Mouse (Mus musculus) forebrain, embryonic 14.5 days (tissue): ENCODE measurements around the gene Zbtb3. TPM values are rescaled to one million over a fixed set of nuclear protein-coding genes. Genes with fewer than 3 reads are reported as not detected.

Source experiments
- ATAC-seq: fragments of 200-750 bp; cut with Nextera tagmentation; 2 replicates; pipeline ENCODE4 v1.8.0; 2017; ENCODE audit warnings: mild to moderate bottlenecking, moderate library complexity
- DNase-seq: peaks from one replicate; pipeline ENCODE4 v3.0.0-alpha.2; 2015; ENCODE audit warnings: low spot score
- H3K27ac ChIP-seq: fragments of 300-500 bp; sonication (generic); 2 replicates; pipeline ENCODE4 v1.5.1; 2014; ENCODE audit warnings: low read depth, mild to moderate bottlenecking, control low read depth, low read length, moderate library complexity
- H3K27me3 ChIP-seq: fragments of 300-500 bp; sonication (generic); replicated peaks from 2 replicates; pipeline ENCODE4 v1.6.1; 2014; ENCODE audit warnings: low read length, control low read depth, mixed read lengths; ENCODE audit not compliant: control insufficient read depth, insufficient read depth
- H3K36me3 ChIP-seq: fragments of 300-500 bp; sonication (generic); 2 replicates; pipeline ENCODE4 v1.6.1; 2014; ENCODE audit warnings: low read length, control low read depth; ENCODE audit not compliant: control insufficient read depth, insufficient read depth
- H3K4me1 ChIP-seq: fragments of 300-500 bp; sonication (generic); 2 replicates; pipeline ENCODE4 v1.6.1; 2014; ENCODE audit warnings: antibody characterized with exemption, low read length, control low read depth; ENCODE audit not compliant: control insufficient read depth, insufficient read depth
- H3K4me2 ChIP-seq: fragments of 300-500 bp; sonication (generic); 2 replicates; pipeline ENCODE4 v1.6.1; 2014; ENCODE audit warnings: mild to moderate bottlenecking, control low read depth, low read length
- H3K4me3 ChIP-seq: fragments of 300-500 bp; sonication (generic); 2 replicates; pipeline ENCODE4 v1.5.1; 2014; ENCODE audit warnings: low read depth, low read length, control low read depth
- H3K9ac ChIP-seq: fragments of 300-500 bp; sonication (generic); 2 replicates; pipeline ENCODE4 v1.6.1; 2014; ENCODE audit warnings: mild to moderate bottlenecking, low read length, control low read depth, moderate library complexity
- H3K9me3 ChIP-seq: fragments of 300-500 bp; sonication (generic); replicated peaks from 2 replicates; pipeline ENCODE4 v1.6.1; 2016; ENCODE audit warnings: low read length, control low read depth, mixed read lengths; ENCODE audit not compliant: control insufficient read depth
- WGBS: fragments of 180-500 bp; shearing (Covaris S2); extraction: QIAGEN DNeasy Blood & Tissue Kit; methylation state at CpG from one replicate; pipeline ENCODE4 v1.1.7; 2014; 5-methylcytosine and 5-hydroxymethylcytosine counted together
- polyA plus RNA-seq: library from polyadenylated mRNA; unstranded; fragments of >200 nt; fragmentation: Nextera tagmentation; extraction: Ambion mirVana; gene quantifications from 2 replicates; pipeline ENCODE4 v1.2.1, GENCODE M21; 2014

Gene Zbtb3
- polyA plus RNA-seq, 1 experiment from 2014 or later: 9.7 TPM

GRCm38 (mm10) chr19:8842961-8843360 lies 40.6 kb downstream of the Zbtb3 start:
- no peak overlapping the region for H3K9ac ChIP-seq
- H3K9me3 ChIP-seq: no peaks in the 10 kb centered on the region
- peaks cover 11% of the 10 kb centered on the region for H3K4me1 ChIP-seq
- DNase-seq: no peak
- H3K4me2 ChIP-seq: no peak overlapping the region
- no peak overlapping the region for H3K27ac ChIP-seq
- 87% methylated on average over 6 of the region's 6 CpGs for WGBS
- no peaks in the 10 kb centered on the region for H3K27me3 ChIP-seq
- no peak for ATAC-seq
- H3K36me3 ChIP-seq: peaks cover 56% of the 10 kb centered on the region
- no peak overlapping the region for H3K4me3 ChIP-seq

GRCm38 (mm10) chr19:8844371-8845129 lies 42.2 kb downstream of the Zbtb3 start:
- no peaks in the 10 kb centered on the region for H3K9me3 ChIP-seq
- no peak overlapping the region for H3K27ac ChIP-seq
- H3K9ac ChIP-seq: no peak overlapping the region
- H3K4me1 ChIP-seq: peaks cover 11% of the 10 kb centered on the region
- WGBS: 60% methylated on average over 5 of the region's 5 CpGs
- H3K36me3 ChIP-seq: peaks cover 67% of the 10 kb centered on the region
- ATAC-seq (no peak), DNase-seq (peak; percentile 89)
- no peak overlapping the region for H3K4me3 ChIP-seq
- H3K27me3 ChIP-seq: no peaks in the 10 kb centered on the region
- no peak overlapping the region for H3K4me2 ChIP-seq

- no peak for DNase-seq
- Histone ChIP-seq H3K4me3 (no peak overlapping the region), H3K36me3 (peaks cover 52% of the 10 kb centered on the region), H3K9ac (no peak overlapping the region), H3K4me1 (no peaks in the 10 kb centered on the region), H3K27ac (no peak overlapping the region), H3K4me2 (no peak overlapping the region), H3K9me3 (no peaks in the 10 kb centered on the region), H3K27me3 (no peaks in the 10 kb centered on the region)
- ATAC-seq: no peak
- 81% methylated on average over 5 of the region's 5 CpGs for WGBS
These were observed 46.0 kb downstream of the Zbtb3 start for GRCm38 (mm10) chr19:8848356-8848755.

GRCm38 (mm10) chr19:8850402-8850901 lies 48.1 kb downstream of the Zbtb3 start, which contains the start of gene Lrrn4cl:
TSS of gene Lrrn4cl (plus strand) at chr19:8850768.
- peaks cover 36% of the 10 kb centered on the region for H3K36me3 ChIP-seq
- H3K27ac ChIP-seq: no peak within 1 kb of the TSS
- WGBS: 46% methylated on average over 7 of the region's 7 CpGs
- no peak for ATAC-seq
- no peaks in the 10 kb centered on the region for H3K27me3 ChIP-seq
- H3K4me3 ChIP-seq: no peak within 1 kb of the TSS
- no peak within 1 kb of the TSS for H3K4me2 ChIP-seq
- 0 out of 2 replicates have a peak within 1 kb of the TSS, but pooled peaks have one; percentile 17 for H3K9ac ChIP-seq
- DNase-seq: no peak
- no peaks in the 10 kb centered on the region for H3K9me3 ChIP-seq
- no peaks in the 10 kb centered on the region for H3K4me1 ChIP-seq

GRCm38 (mm10) chr19:8851639-8852038 lies 49.3 kb downstream of the Zbtb3 start:
- Histone ChIP-seq H3K4me1 (no peaks in the 10 kb centered on the region), H3K9me3 (no peaks in the 10 kb centered on the region), H3K27ac (no peak overlapping the region), H3K4me2 (no peak overlapping the region), H3K4me3 (no peak overlapping the region), H3K9ac (no peak overlapping the region), H3K27me3 (no peaks in the 10 kb centered on the region), H3K36me3 (peaks cover 24% of the 10 kb centered on the region)
- DNase-seq: no peak
- ATAC-seq: no peak
- 58% methylated on average over 7 of the region's 7 CpGs for WGBS

GRCm38 (mm10) chr19:8852236-8852928 lies 50.0 kb downstream of the Zbtb3 start:
- Histone ChIP-seq H3K9me3 (no peaks in the 10 kb centered on the region), H3K4me2 (no peak overlapping the region), H3K4me1 (no peaks in the 10 kb centered on the region), H3K4me3 (no peak overlapping the region), H3K27me3 (no peaks in the 10 kb centered on the region), H3K9ac (no peak overlapping the region), H3K36me3 (peaks cover 17% of the 10 kb centered on the region), H3K27ac (no peak overlapping the region)
- WGBS: 68% methylated on average over 10 of the region's 10 CpGs
- no peak for DNase-seq
- ATAC-seq: no peak

- no peaks in the 10 kb centered on the region for H3K9me3 ChIP-seq
- H3K27me3 ChIP-seq: no peaks in the 10 kb centered on the region
- no peaks in the 10 kb centered on the region for H3K4me1 ChIP-seq
- H3K9ac ChIP-seq: no peak overlapping the region
- H3K4me2 ChIP-seq: no peak overlapping the region
- DNase-seq (no peak), ATAC-seq (no peak)
- H3K4me3 ChIP-seq: no peak overlapping the region
- WGBS: 88% methylated on average over 3 of the region's 3 CpGs
- no peak overlapping the region for H3K27ac ChIP-seq
- H3K36me3 ChIP-seq: peaks cover 11% of the 10 kb centered on the region
These were observed 50.8 kb downstream of the Zbtb3 start for GRCm38 (mm10) chr19:8853117-8853516.
